Mouse (Mus musculus) stomach, embryonic 16.5 days (tissue): ENCODE results near the gene Adm2. TPM values are rescaled to one million over a fixed set of nuclear protein-coding genes. Genes with fewer than 3 reads are reported as not detected.

ENCODE experiments used
- ATAC-seq: fragments of 200-750 bp; cut with Nextera tagmentation; 2 replicates; pipeline ENCODE4 v1.8.0; 2017; ENCODE audit warnings: moderate number of reproducible peaks, moderate TSS enrichment; ENCODE audit not compliant: insufficient read depth, low FRiP score
- H3K27ac ChIP-seq: fragments of 300-500 bp; sonication (generic); 2 replicates; pipeline ENCODE4 v1.5.1; 2014; ENCODE audit warnings: low read length
- H3K27me3 ChIP-seq: fragments of 300-500 bp; sonication (generic); 2 replicates; pipeline ENCODE4 v1.6.1; 2014; ENCODE audit warnings: low read length, control low read depth, mixed read lengths; ENCODE audit not compliant: control insufficient read depth, insufficient read depth
- H3K36me3 ChIP-seq: fragments of 300-500 bp; sonication (generic); 2 replicates; pipeline ENCODE4 v1.6.1; 2014; ENCODE audit warnings: low read length; ENCODE audit not compliant: control insufficient read depth, insufficient read depth
- H3K4me1 ChIP-seq: fragments of 300-500 bp; sonication (generic); 2 replicates; pipeline ENCODE4 v1.6.1; 2014; ENCODE audit warnings: low read length, control low read depth, mixed read lengths; ENCODE audit not compliant: control insufficient read depth, insufficient read depth
- H3K4me2 ChIP-seq: fragments of 300-500 bp; sonication (generic); 2 replicates; pipeline ENCODE4 v1.6.1; 2014; ENCODE audit warnings: low read depth, low read length, mixed read lengths
- H3K4me3 ChIP-seq: fragments of 300-500 bp; sonication (generic); replicated peaks from 2 replicates; pipeline ENCODE4 v1.5.1; 2014; ENCODE audit warnings: mild to moderate bottlenecking, low read length
- H3K9ac ChIP-seq: fragments of 300-500 bp; sonication (generic); 2 replicates; pipeline ENCODE4 v1.6.1; 2014; ENCODE audit warnings: low read length
- H3K9me3 ChIP-seq: fragments of 300-500 bp; sonication (generic); replicated peaks from 2 replicates; pipeline ENCODE4 v1.6.1; 2016; ENCODE audit warnings: low read length, control low read depth; ENCODE audit not compliant: control insufficient read depth
- WGBS: fragments of 180-500 bp; shearing (Covaris S2); extraction: QIAGEN DNeasy Blood & Tissue Kit; methylation state at CpG from one replicate; pipeline ENCODE4 v1.1.7; 2014; 5-methylcytosine and 5-hydroxymethylcytosine counted together
- polyA plus RNA-seq: library from polyadenylated mRNA; unstranded; fragments of >200 nt; fragmentation: Nextera tagmentation; extraction: Ambion mirVana; gene quantifications from 2 replicates; pipeline ENCODE4 v1.2.1, GENCODE M21; 2015

The Adm2 gene
- polyA plus RNA-seq, 1 experiment from 2014 or later = 0.71 TPM

- no peak overlapping the region for H3K4me3 ChIP-seq
- WGBS = 94% methylated on average over 8 of the region's 8 CpGs
- H3K27ac ChIP-seq = no peak overlapping the region
- H3K4me1 ChIP-seq = 0 out of 2 replicates have a peak, but pooled peaks cover 7% of the 10 kb centered on the region
- H3K36me3 ChIP-seq = peaks cover 49% of the 10 kb centered on the region
- H3K4me2 ChIP-seq = no peak overlapping the region
- H3K27me3 ChIP-seq = no peaks in the 10 kb centered on the region
- H3K9me3 ChIP-seq = no peaks in the 10 kb centered on the region
- H3K9ac ChIP-seq = no peak overlapping the region
- ATAC-seq = no peak
Observed at GRCm38 (mm10) chr15:89300600-89300999, 21.9 kb upstream of the Adm2 start.

GRCm38 (mm10) chr15:89305966-89306365 lies 16.6 kb upstream of the Adm2 start:
- H3K27me3 ChIP-seq = no peaks in the 10 kb centered on the region
- 89% methylated on average over 1 of the region's 1 CpGs for WGBS
- no peak overlapping the region for H3K4me2 ChIP-seq
- H3K27ac ChIP-seq = no peak overlapping the region
- no peaks in the 10 kb centered on the region for H3K9me3 ChIP-seq
- H3K9ac ChIP-seq = no peak overlapping the region
- H3K4me1 ChIP-seq = peaks cover 7% of the 10 kb centered on the region; the same call in 1 of the 2 replicates
- H3K36me3 ChIP-seq = peaks cover 34% of the 10 kb centered on the region
- H3K4me3 ChIP-seq = no peak overlapping the region
- no peak for ATAC-seq

- 89% methylated on average over 13 of the region's 13 CpGs for WGBS
- H3K9me3 ChIP-seq = no peaks in the 10 kb centered on the region
- H3K27ac ChIP-seq = no peak overlapping the region
- no peak for ATAC-seq
- no peak overlapping the region for H3K9ac ChIP-seq
- H3K4me3 ChIP-seq = no peak overlapping the region
- no peak overlapping the region for H3K4me2 ChIP-seq
- peaks cover 25% of the 10 kb centered on the region for H3K36me3 ChIP-seq
- H3K27me3 ChIP-seq = no peaks in the 10 kb centered on the region
- H3K4me1 ChIP-seq = peaks cover 7% of the 10 kb centered on the region; the same call in 1 of the 2 replicates
Observed at GRCm38 (mm10) chr15:89307461-89307860, 15.1 kb upstream of the Adm2 start.

- no peaks in the 10 kb centered on the region for H3K27me3 ChIP-seq
- no peak overlapping the region for H3K4me2 ChIP-seq
- H3K4me3 ChIP-seq = no peak overlapping the region
- ATAC-seq = peak; percentile 30; the same call in 1 of the 2 replicates
- H3K27ac ChIP-seq = no peak overlapping the region
- peaks cover 18% of the 10 kb centered on the region; the same call in 1 of the 2 replicates for H3K36me3 ChIP-seq
- no peaks in the 10 kb centered on the region for H3K9me3 ChIP-seq
- WGBS = 81% methylated on average over 7 of the region's 7 CpGs
- peaks cover 14% of the 10 kb centered on the region for H3K4me1 ChIP-seq
- no peak overlapping the region for H3K9ac ChIP-seq
Observed at GRCm38 (mm10) chr15:89308406-89309139, 13.9 kb upstream of the Adm2 start.

GRCm38 (mm10) chr15:89309962-89310498 lies 12.5 kb upstream of the Adm2 start:
- Histone ChIP-seq H3K4me3 (no peak overlapping the region), H3K9ac (peak overlapping the region; percentile 33; the same call in 1 of the 2 replicates), H3K27me3 (no peaks in the 10 kb centered on the region), H3K4me1 (peaks cover 21% of the 10 kb centered on the region), H3K9me3 (no peaks in the 10 kb centered on the region), H3K36me3 (0 out of 2 replicates have a peak, but pooled peaks cover 9% of the 10 kb centered on the region), H3K4me2 (no peak overlapping the region), H3K27ac (no peak overlapping the region)
- WGBS = 56% methylated on average over 6 of the region's 6 CpGs
- ATAC-seq = no peak

GRCm38 (mm10) chr15:89313359-89313758 lies 9.2 kb upstream of the Adm2 start:
- ATAC-seq = no peak
- 57% methylated on average over 4 of the region's 4 CpGs for WGBS

GRCm38 (mm10) chr15:89314107-89314506 lies 8.4 kb upstream of the Adm2 start:
- peaks cover 21% of the 10 kb centered on the region for H3K4me1 ChIP-seq
- no peak overlapping the region for H3K27ac ChIP-seq
- peak overlapping the region; percentile 96 for H3K9ac ChIP-seq
- peak overlapping the region; percentile 93 for H3K4me3 ChIP-seq
- H3K9me3 ChIP-seq = no peaks in the 10 kb centered on the region
- H3K4me2 ChIP-seq = peak overlapping the region; percentile 64
- ATAC-seq = no peak
- no peaks in the 10 kb centered on the region for H3K27me3 ChIP-seq
- H3K36me3 ChIP-seq = no peaks in the 10 kb centered on the region
- WGBS = 29% methylated on average over 3 of the region's 3 CpGs

More at GRCm38 (mm10) chr15:89313359-89313758, 9.2 kb upstream of the Adm2 start:
- Histone ChIP-seq H3K9me3 (no peaks in the 10 kb centered on the region), H3K4me3 (0 out of 2 replicates have a peak overlapping the region, but pooled peaks have one; percentile 9), H3K27me3 (no peaks in the 10 kb centered on the region), H3K4me2 (peak overlapping the region; percentile 64; the same call in 1 of the 2 replicates), H3K36me3 (no peaks in the 10 kb centered on the region), H3K4me1 (peaks cover 21% of the 10 kb centered on the region), H3K27ac (no peak overlapping the region), H3K9ac (peak overlapping the region; percentile 43; the same call in 1 of the 2 replicates)

- WGBS = under 1% methylated on average over 58 of the region's 58 CpGs
- Histone ChIP-seq H3K27ac (peak overlapping the region; percentile 43; the same call in 1 of the 2 replicates), H3K4me3 (peak overlapping the region; percentile 93), H3K9ac (peak overlapping the region; percentile 96), H3K27me3 (no peaks in the 10 kb centered on the region), H3K9me3 (no peaks in the 10 kb centered on the region), H3K4me2 (peak overlapping the region; percentile 64), H3K36me3 (no peaks in the 10 kb centered on the region), H3K4me1 (peaks cover 21% of the 10 kb centered on the region)
- ATAC-seq = peak; percentile 18
Observed at GRCm38 (mm10) chr15:89314511-89315189, 7.9 kb upstream of the Adm2 start.
